Mouse (Mus musculus) midbrain, embryonic 12.5 days (tissue): Measurements from ENCODE around the gene Prkag2. TPM values are rescaled to one million over a fixed set of nuclear protein-coding genes. Genes with fewer than 3 reads are reported as not detected.

Experiments
- ATAC-seq: fragments of 200-750 bp; cut with Nextera tagmentation; 2 replicates; pipeline ENCODE4 v1.8.0; 2017; ENCODE audit warnings: low read depth, moderate TSS enrichment, moderate library complexity; ENCODE audit not compliant: low FRiP score
- H3K27ac ChIP-seq: fragments of 300-500 bp; sonication (generic); replicated peaks from 2 replicates; pipeline ENCODE4 v1.5.1; 2016; ENCODE audit warnings: mild to moderate bottlenecking
- H3K27me3 ChIP-seq: fragments of 300-500 bp; sonication (generic); 2 replicates; pipeline ENCODE4 v1.6.1; 2016; ENCODE audit warnings: mild to moderate bottlenecking
- H3K36me3 ChIP-seq: fragments of 300-500 bp; sonication (generic); 2 replicates; pipeline ENCODE4 v1.6.1; 2016
- H3K4me1 ChIP-seq: fragments of 300-500 bp; sonication (generic); 2 replicates; pipeline ENCODE4 v1.6.1; 2016
- H3K4me2 ChIP-seq: fragments of 300-500 bp; sonication (generic); replicated peaks from 2 replicates; pipeline ENCODE4 v1.6.1; 2016; ENCODE audit warnings: mild to moderate bottlenecking, moderate library complexity
- H3K4me3 ChIP-seq: fragments of 300-500 bp; sonication (generic); 2 replicates; pipeline ENCODE4 v1.5.1; 2016; ENCODE audit warnings: mild to moderate bottlenecking
- H3K9ac ChIP-seq: fragments of 300-500 bp; sonication (generic); replicated peaks from 2 replicates; pipeline ENCODE4 v1.6.1; 2016; ENCODE audit warnings: mild to moderate bottlenecking, moderate library complexity
- H3K9me3 ChIP-seq: fragments of 300-500 bp; sonication (generic); 2 replicates; pipeline ENCODE4 v1.6.1; 2016; ENCODE audit warnings: mild to moderate bottlenecking
- WGBS: fragments of 180-500 bp; shearing (Covaris S2); methylation state at CpG from one replicate; pipeline ENCODE4 v1.1.7; 2016; 5-methylcytosine and 5-hydroxymethylcytosine counted together
- polyA plus RNA-seq: library from polyadenylated mRNA; unstranded; fragments of >200 nt; fragmentation: Nextera tagmentation; extraction: Ambion mirVana; gene quantifications from 2 replicates; pipeline ENCODE4 v1.2.1, GENCODE M21; 2016

Gene Prkag2
- 56.2 and 62.8 TPM in 2 replicates for polyA plus RNA-seq

GRCm38 (mm10) chr5:25100516-25101125, at the start of gene Prkag2:
Gene Prkag2, minus strand, starts transcription at chr5:25100642.
- no peak within 1 kb of the TSS for H3K27ac ChIP-seq
- H3K4me2 ChIP-seq, result peak within 1 kb of the TSS; percentile 99
- peaks cover 59% of the 10 kb centered on the region for H3K27me3 ChIP-seq
- no peaks in the 10 kb centered on the region for H3K36me3 ChIP-seq
- peak within 1 kb of the TSS; percentile 59 for H3K4me3 ChIP-seq
- peaks cover 24% of the 10 kb centered on the region for H3K4me1 ChIP-seq
- under 1% methylated on average over 33 of the region's 50 CpGs for WGBS
- peak; percentile 45; the same call in 1 of the 2 replicates for ATAC-seq
- no peaks in the 10 kb centered on the region for H3K9me3 ChIP-seq
- peak within 1 kb of the TSS; percentile 59 for H3K9ac ChIP-seq

- ATAC-seq, result no peak
- WGBS, result 71% methylated on average over 2 of the region's 2 CpGs
- H3K4me3 ChIP-seq, result no peak overlapping the region
- no peak overlapping the region for H3K9ac ChIP-seq
- no peaks in the 10 kb centered on the region for H3K9me3 ChIP-seq
- H3K27me3 ChIP-seq, result no peaks in the 10 kb centered on the region
- no peak overlapping the region for H3K27ac ChIP-seq
- H3K4me2 ChIP-seq, result no peak overlapping the region
- H3K36me3 ChIP-seq, result no peaks in the 10 kb centered on the region
- peaks cover 5% of the 10 kb centered on the region for H3K4me1 ChIP-seq
These were observed 49.0 kb upstream of the Prkag2 start for GRCm38 (mm10) chr5:25149331-25149965.

GRCm38 (mm10) chr5:25146705-25147104, 46.3 kb upstream of the Prkag2 start:
- Histone ChIP-seq H3K4me3 (no peak overlapping the region), H3K27me3 (no peaks in the 10 kb centered on the region), H3K4me2 (no peak overlapping the region), H3K4me1 (no peaks in the 10 kb centered on the region), H3K36me3 (no peaks in the 10 kb centered on the region), H3K9me3 (no peaks in the 10 kb centered on the region), H3K27ac (no peak overlapping the region), H3K9ac (no peak overlapping the region)
- 82% methylated on average over 7 of the region's 7 CpGs for WGBS
- ATAC-seq, result no peak

GRCm38 (mm10) chr5:25127865-25128264, 27.4 kb upstream of the Prkag2 start:
- ATAC-seq, result no peak
- H3K4me1 ChIP-seq, result no peaks in the 10 kb centered on the region
- WGBS, result 91% methylated on average over 4 of the region's 4 CpGs
- no peaks in the 10 kb centered on the region for H3K36me3 ChIP-seq
- no peaks in the 10 kb centered on the region for H3K27me3 ChIP-seq
- no peak overlapping the region for H3K9ac ChIP-seq
- no peaks in the 10 kb centered on the region for H3K9me3 ChIP-seq
- H3K27ac ChIP-seq, result no peak overlapping the region
- H3K4me2 ChIP-seq, result no peak overlapping the region
- no peak overlapping the region for H3K4me3 ChIP-seq

GRCm38 (mm10) chr5:25125884-25126560, 25.6 kb upstream of the Prkag2 start:
- Histone ChIP-seq H3K9me3 (no peaks in the 10 kb centered on the region), H3K36me3 (no peaks in the 10 kb centered on the region), H3K9ac (no peak overlapping the region), H3K4me1 (no peaks in the 10 kb centered on the region), H3K27ac (no peak overlapping the region), H3K27me3 (no peaks in the 10 kb centered on the region), H3K4me3 (no peak overlapping the region), H3K4me2 (no peak overlapping the region)
- WGBS, result 80% methylated on average over 3 of the region's 3 CpGs
- no peak for ATAC-seq

GRCm38 (mm10) chr5:25122534-25122933, 22.1 kb upstream of the Prkag2 start:
- Histone ChIP-seq H3K27ac (no peak overlapping the region), H3K27me3 (no peaks in the 10 kb centered on the region), H3K36me3 (no peaks in the 10 kb centered on the region), H3K9ac (no peak overlapping the region), H3K4me3 (no peak overlapping the region), H3K4me2 (no peak overlapping the region), H3K9me3 (no peaks in the 10 kb centered on the region), H3K4me1 (peaks cover 4% of the 10 kb centered on the region; the same call in 1 of the 2 replicates)
- no peak for ATAC-seq
- WGBS, result 95% methylated on average over 1 of the region's 1 CpGs

GRCm38 (mm10) chr5:25119148-25119547, 18.7 kb upstream of the Prkag2 start:
- Histone ChIP-seq H3K27ac (no peak overlapping the region), H3K9me3 (no peaks in the 10 kb centered on the region), H3K27me3 (no peaks in the 10 kb centered on the region), H3K9ac (no peak overlapping the region), H3K4me2 (no peak overlapping the region), H3K36me3 (no peaks in the 10 kb centered on the region), H3K4me3 (no peak overlapping the region), H3K4me1 (peaks cover 4% of the 10 kb centered on the region; the same call in 1 of the 2 replicates)
- ATAC-seq, result no peak
- WGBS, result 59% methylated on average over 5 of the region's 5 CpGs

- Histone ChIP-seq H3K9me3 (no peaks in the 10 kb centered on the region), H3K36me3 (no peaks in the 10 kb centered on the region), H3K4me3 (no peak overlapping the region), H3K27me3 (no peaks in the 10 kb centered on the region), H3K27ac (no peak overlapping the region), H3K4me2 (no peak overlapping the region), H3K9ac (no peak overlapping the region), H3K4me1 (peaks cover 4% of the 10 kb centered on the region; the same call in 1 of the 2 replicates)
- 92% methylated on average over 5 of the region's 5 CpGs for WGBS
- ATAC-seq, result no peak
These were observed 15.6 kb upstream of the Prkag2 start for GRCm38 (mm10) chr5:25115997-25116396.

GRCm38 (mm10) chr5:25115216-25115615, 14.8 kb upstream of the Prkag2 start:
- Histone ChIP-seq H3K27me3 (no peaks in the 10 kb centered on the region), H3K4me1 (peaks cover 4% of the 10 kb centered on the region; the same call in 1 of the 2 replicates), H3K4me3 (no peak overlapping the region), H3K4me2 (no peak overlapping the region), H3K9ac (no peak overlapping the region), H3K27ac (no peak overlapping the region), H3K36me3 (no peaks in the 10 kb centered on the region), H3K9me3 (no peaks in the 10 kb centered on the region)
- no peak for ATAC-seq
- 79% methylated on average over 5 of the region's 5 CpGs for WGBS

- Histone ChIP-seq H3K4me1 (peaks cover under 1% of the 10 kb centered on the region), H3K9me3 (no peaks in the 10 kb centered on the region), H3K4me2 (no peak overlapping the region), H3K36me3 (no peaks in the 10 kb centered on the region), H3K4me3 (no peak overlapping the region), H3K27ac (no peak overlapping the region), H3K9ac (no peak overlapping the region), H3K27me3 (no peaks in the 10 kb centered on the region)
- ATAC-seq, result no peak
These were observed 13.7 kb upstream of the Prkag2 start for GRCm38 (mm10) chr5:25114110-25114509.

GRCm38 (mm10) chr5:25110314-25110713, 9.9 kb upstream of the Prkag2 start:
- Histone ChIP-seq H3K4me1 (no peaks in the 10 kb centered on the region; the same call in 1 of the 2 replicates), H3K36me3 (no peaks in the 10 kb centered on the region), H3K27me3 (peaks cover 4% of the 10 kb centered on the region; the same call in 1 of the 2 replicates), H3K4me2 (no peak overlapping the region), H3K4me3 (no peak overlapping the region), H3K9ac (no peak overlapping the region), H3K9me3 (no peaks in the 10 kb centered on the region), H3K27ac (no peak overlapping the region)
- ATAC-seq, result no peak
- 86% methylated on average over 3 of the region's 3 CpGs for WGBS

- H3K4me2 ChIP-seq, result no peak overlapping the region
- H3K36me3 ChIP-seq, result no peaks in the 10 kb centered on the region
- peaks cover 30% of the 10 kb centered on the region for H3K27me3 ChIP-seq
- no peaks in the 10 kb centered on the region for H3K9me3 ChIP-seq
- no peak overlapping the region for H3K9ac ChIP-seq
- ATAC-seq, result no peak
- H3K4me1 ChIP-seq, result peaks cover 8% of the 10 kb centered on the region
- no peak overlapping the region for H3K27ac ChIP-seq
- no peak overlapping the region for H3K4me3 ChIP-seq
These were observed 5.3 kb upstream of the Prkag2 start for GRCm38 (mm10) chr5:25105748-25106147.
